Mouse (Mus musculus) heart, adult 18-20 months (tissue): ENCODE results near the gene Accsl. TPM values are rescaled to one million over a fixed set of nuclear protein-coding genes. Genes with fewer than 3 reads are reported as not detected.

Experiments used
- DNase-seq, 2 experiments: peaks; one replicate each; pipeline ENCODE4 v3.0.0; 2021 to 2022; ENCODE audit warnings: mixed read lengths in 1 of 2
- total RNA-seq, 2 experiments: library from RNA; stranded (reverse); gene quantifications; 2 replicates each; pipeline ENCODE4 v1.2.3; 2021

The Accsl gene
- total RNA-seq, 2 experiments from 2014 or later = not detected

DNA sequence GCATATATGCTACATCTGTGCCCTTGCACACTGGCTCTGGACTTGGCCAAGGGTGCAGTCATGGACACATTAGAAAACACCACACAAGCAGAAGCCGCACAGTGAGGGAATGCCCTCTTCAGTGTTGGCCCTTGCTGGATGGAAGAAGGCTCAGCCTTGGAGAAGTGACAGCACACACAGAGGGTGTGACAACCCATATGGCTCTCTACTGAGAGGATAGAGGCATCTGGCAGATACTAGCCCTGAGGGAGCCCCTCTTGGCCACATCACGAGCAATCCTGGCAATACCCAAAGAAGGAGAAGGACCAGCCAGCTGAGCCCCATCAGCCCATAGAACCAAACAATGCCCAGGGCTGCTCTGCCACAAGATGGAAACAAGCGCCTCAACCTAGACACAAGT is 5.6 kb upstream of the Accsl start:
- no peak for DNase-seq

DNA sequence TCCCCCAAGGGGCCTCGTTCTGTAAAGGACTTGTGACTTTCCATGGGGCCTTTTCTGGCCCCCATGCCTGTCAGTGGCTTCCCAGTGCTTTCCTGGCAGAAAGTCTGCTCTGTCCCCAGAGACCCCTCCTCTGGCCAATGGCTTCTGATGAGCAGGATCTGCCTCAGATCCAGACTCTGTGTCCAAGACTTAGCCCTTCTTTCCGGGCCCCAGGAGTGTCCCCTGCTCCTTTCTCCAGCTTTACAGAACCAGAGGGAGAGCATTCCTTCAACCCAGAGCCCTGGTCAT is 5.2 kb upstream of the Accsl start:
- peak; percentile 40 to 69 for DNase-seq

DNA sequence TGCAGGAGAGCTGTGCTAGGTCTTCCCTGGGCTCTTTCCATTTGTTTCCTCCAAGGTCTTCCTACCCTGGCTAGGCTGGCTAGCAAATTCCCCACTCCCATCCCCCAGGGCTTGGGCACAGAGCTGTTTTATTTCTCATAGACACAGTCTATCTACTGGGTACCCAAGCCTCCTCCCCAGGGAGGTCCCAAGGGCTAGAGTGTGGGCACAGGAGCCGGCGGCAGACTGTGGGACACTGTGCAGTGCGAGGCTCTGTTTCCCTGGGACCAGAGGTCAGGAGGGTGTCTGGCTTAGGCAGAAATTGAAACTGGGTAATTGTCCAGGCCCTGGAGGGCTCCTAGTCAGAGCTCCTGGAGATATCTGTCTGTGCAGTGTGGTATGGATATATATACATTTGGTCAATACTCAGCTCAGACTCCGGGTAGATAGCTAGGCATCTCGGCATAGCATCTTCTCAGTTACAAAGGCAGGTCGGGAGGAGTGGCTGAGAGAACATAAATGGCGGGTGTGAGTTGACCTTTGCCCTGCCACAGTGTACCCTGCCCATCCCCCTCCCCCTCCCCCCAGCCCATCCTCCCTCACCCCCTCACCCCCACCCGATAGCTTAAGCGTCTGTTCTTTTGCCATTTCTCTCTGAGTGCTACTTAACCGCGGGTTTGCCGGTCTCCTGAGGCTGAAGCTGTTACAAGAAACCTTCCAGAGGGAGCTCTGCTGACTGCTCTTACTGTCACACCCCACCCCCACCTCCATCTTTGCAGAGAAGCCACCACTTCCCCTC is 4.7 kb upstream of the Accsl start:
- DNase-seq = no peak

DNA sequence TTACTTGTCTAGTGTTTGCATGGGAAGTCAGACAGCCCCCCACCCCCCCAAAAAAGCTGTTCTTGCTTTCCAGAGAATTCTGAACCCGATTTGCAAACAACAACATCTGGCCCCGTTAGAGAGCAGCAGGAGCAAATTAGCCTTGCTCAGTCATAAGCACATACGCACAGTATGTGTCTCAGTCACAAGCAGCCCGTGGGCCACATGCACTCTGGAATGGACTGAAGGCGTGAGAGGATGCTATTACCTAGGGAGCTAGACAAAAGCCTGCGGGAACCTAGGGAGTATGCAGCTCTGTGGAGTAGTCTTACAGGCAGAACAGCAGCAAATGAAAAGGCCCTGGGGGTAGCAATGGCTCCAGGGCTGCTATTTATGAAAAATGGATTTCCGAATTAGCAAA is 3.3 kb upstream of the Accsl start:
- no peak for DNase-seq

DNA sequence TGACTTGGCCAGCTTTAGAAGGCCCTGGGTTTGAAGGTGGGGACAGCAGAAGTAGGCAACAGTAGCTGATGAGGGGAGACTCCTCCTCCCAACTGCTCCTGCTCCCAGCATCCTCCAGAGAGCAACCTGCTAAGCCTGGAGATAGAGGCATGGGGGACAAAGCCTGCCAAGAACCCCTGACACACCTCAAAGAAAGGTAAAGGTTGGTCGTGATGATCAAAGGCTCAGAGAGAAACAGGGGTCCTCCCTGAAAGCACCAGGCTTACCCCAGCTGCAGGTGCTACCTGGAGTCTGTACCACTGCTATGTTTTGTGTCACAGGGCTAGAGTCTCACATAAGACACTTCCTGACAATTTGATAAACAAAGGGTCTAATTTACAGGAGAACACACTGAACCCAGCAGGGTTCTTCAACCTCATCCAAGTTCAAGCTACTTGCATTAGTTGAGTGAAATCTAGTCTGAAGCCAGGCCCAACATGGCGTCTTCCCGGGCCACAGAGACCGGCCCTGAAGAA is 2.5 kb upstream of the Accsl start:
- DNase-seq = no peak

DNA sequence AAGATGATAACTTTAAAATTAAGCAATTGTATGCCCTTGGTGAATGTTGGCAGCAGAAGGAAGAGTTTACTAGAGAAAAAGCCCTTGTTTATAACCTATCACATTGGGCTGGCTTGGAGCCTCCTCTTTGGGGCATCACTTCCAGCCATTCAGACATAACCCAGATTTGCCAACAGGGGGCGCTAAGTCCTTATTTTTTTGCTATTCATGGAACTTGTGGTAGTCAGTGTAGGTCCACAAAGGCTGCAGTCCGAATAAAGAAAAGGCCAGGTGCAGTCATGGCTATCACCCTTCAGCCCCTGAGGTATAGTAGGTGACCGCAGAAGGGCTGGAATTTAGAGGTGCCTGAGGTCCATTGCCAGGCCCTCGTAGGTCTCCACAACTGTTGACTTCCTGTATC is 1.9 kb upstream of the Accsl start:
- peak; percentile 63 to 85 for DNase-seq

DNA sequence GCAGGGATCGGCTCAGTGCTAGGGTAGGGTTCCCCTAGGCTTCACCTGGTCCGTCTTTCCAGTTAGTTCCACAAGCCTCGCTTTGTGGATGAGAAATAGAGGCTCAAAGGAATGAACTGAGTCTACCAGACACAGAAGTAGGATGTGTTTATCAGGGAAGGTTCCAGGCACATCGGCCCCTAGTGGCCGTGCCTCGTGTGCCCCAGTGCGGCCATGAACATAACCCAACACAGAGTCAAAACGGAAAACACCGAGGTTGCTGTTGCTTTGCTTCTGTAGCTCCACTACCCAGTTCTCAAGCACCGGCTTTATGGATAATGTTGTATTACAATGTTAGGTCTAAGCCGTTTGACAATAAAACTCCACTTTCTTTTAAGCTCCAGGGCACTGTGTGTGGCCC is 391 bp downstream of the Accsl start:
- no peak for DNase-seq

DNA sequence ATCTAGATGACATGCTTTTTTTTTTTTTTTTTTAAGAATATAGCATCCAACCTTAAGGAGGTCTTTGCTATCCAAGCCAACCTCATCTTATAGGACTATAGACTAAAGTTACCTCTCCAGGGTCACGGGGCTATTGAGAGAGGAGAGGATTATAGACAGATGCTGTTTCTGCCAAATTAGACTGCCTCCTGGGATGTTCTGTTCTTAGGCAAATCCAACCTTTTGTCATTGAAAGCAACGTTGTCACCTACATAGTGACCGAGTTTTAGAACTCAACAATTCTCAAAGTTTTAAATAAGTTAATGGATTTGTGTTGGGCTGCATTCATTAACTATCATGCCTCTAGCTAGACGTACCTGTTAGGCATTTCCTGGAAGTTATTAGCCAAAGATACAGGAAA is 5.7 kb downstream of the Accsl start:
- DNase-seq = no peak

DNA sequence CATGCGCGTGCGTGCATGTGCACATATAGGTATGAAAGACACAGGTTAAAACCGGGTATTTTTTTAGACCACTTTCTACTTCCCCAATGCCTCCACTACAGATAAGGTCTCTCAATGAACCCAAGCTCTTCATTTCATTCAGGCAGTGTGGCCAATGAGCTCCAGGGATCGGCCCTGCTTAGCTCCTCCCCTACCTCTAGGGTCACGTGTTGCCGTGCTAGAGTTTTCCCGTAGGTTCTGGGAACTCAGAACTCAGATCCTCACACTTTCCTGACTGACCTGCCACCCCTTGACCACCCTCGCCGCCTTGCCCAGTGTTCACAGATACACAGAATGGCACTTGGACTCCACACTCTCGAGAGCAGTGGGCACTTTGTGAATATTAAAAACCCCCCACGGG is 10.1 kb downstream of the Accsl start:
- DNase-seq = no peak

DNA sequence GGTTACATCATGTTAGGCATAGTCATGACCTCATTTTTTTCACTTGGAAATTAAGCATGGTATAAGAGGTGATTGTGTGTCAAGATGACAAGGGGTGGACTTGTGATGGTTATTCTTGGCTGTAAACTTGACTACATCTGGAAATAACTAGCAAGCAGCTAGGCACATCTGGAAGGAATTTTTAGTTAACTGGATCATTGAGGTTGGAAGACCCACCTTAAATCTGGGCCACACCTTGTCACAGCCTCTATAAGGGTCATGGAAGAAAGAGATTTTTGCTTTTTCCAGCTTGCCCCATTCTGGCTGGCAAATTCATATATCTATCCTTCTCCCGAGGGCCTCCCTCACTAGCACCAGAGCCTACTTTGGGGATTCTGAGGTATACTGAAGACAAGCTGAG is 17.7 kb downstream of the Accsl start:
- no peak for DNase-seq

DNA sequence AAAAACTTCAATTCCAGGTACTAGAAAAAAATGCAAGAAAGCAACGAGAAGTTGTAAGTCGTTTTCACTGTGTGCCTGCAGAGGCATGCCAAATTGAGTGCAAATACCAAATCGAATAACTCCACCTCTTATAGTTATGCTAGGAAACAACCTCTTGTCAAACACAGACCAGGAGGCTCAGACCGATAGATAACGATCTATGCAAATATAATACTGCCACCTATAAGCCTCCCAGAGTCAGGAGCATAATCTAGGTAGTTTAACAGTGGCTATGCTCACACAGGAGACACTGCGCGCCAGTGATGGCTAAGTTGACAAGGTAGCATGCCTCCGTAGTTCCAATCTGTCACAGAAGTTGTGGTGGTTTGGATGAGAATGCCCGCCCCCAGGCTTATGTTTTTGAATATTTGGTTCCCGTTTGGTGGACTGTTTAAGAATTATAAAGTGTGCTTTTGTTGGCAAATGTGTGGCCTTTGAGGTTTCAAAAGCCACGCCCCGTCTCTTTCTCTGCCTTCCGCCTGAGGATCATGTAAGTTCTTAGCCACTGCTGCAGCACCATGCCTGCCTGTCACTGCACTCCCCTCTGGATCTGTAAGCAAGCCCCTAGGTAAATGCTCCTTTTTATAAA is 18.5 kb downstream of the Accsl start:
- no peak for DNase-seq

DNA sequence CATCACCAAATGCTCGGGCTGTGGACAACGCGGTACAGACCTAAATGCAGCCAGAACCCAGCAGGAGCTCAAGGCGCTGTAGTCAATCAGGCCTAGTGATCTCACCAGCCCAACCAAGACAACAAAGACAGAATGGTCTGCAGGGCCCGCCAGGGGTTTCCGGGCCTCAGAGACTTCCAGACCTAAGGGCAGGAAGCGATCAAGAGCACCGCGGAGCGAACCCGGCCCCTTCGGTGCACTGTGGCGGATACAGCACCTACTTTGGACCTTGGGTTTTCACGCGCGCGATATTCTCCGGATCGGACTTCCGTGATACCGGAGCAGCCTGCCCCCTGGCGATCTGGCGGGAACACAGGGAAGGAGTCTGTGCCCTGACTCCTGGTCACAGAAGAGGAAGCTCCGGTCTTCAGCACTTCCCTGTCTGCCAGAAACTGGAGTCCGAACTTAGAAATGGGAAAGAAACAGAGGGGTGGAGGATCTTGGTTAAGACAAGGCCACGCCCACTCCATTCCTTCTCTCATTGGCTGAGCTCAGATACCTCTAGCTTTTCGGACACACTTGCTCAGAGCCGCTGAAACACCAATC is 19.4 kb downstream of the Accsl start, which contains the start of gene Accs:
Gene Accs, minus strand, starts transcription at position 439 of the 585 bp plus-strand sequence.
- peak; percentile 88 to 90 for DNase-seq

DNA sequence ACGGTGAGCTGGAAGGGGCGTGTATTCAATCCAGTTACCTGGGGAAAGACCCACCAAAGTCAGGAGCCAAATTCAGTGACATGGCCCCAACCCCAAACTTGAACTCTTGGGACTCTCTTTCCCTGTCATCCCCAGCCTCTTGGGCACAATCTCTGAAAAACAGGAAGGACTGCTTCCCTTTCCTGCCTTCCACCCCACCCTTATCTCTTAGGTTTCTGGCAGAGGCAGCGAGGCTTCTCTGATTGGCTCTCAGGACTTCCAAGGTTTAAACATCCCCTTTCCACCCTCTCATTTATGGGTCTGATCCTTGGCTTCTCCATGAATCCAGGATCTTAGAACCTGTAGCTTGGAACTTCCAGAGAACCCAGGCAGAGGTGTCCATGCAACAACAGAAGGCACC is 27.6 kb downstream of the Accsl start:
- DNase-seq = no peak

DNA sequence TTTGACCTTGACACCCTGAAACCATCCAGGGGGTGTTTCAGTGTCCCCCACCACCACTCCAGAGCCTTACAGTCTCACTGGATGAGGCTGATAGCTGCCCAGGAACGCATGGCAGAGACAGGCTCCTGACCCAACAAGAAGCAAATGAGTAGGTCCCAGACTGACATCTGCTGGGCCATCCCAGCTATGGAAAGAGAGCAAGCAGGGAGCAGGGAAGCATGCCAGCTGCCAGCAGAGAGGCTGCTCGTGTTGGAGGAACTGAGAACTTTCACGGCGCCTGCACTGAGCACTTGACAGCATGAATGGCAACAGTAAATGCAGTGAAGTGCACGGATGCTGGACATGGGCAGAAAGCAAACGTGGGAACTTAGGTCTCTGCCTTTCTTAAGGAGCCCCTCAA is 28.8 kb downstream of the Accsl start:
- DNase-seq = peak in 1 of 2 experiments; percentile 41

DNA sequence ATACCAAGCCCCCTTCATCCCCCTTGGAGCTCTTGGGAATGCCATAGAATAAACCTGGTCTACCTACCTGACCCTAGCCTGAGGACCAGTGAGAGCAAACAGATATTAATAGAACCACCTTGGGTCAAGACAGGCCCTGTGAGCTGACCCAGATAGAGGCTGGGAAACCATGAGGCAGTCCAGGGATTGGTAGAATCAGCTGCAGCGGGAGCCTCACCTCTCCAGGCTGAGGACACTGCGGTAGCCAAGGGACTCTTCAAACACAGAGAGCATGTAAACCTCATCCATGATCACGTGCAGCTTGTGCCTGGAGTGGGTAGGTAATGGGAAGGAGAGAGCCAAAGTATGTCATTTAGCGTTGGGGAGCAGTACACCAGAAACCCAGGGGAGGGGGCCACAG is 30.0 kb downstream of the Accsl start:
- peak in 1 of 2 experiments; percentile 27 for DNase-seq

DNA sequence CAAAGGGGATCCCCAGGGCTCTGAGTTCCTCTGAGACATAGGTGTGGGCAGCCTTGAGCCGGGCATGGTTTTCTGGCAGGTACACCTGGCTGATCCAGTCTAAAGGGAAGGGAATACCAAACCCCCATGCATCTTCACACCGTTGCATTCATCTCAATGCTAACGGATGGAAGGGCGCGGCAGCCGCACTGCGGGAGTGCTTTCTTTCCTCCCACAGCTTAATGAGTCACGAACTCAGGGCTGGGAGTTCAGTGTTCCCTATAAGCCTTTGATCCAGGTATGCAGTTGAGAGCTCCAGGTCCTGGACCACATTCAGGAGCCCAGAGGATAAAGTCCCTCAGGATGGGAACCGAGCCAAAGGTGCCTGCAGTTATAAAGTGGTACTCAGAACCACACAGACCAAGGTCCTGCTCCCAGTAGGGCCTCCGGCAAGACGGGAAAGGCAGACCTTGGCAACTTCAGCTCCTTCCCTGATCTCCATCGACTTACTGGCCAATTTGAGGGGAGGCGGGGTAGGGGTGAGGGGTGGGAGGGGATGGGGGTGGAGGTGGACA is 32.6 kb downstream of the Accsl start:
- no peak for DNase-seq

DNA sequence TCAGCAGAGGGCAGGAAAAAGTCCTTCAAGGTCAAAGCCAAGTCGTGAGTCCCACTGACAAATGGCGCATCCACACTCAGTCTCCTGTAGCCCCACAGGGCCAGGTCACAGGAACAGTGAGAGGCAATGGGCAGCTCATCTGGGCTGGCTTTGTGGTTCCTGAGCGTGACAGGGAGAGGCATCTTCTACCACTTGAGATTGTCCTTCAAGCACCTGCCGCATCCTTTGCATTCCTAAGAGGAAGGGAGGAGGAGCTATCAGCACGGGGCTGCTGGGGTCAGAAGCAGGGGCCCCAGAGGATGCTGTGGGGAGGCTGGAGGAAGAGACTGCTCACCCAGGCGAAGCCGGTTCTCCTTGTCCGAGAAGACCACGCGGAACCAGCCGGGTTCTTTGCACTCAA is 33.4 kb downstream of the Accsl start:
- DNase-seq = no peak

DNA sequence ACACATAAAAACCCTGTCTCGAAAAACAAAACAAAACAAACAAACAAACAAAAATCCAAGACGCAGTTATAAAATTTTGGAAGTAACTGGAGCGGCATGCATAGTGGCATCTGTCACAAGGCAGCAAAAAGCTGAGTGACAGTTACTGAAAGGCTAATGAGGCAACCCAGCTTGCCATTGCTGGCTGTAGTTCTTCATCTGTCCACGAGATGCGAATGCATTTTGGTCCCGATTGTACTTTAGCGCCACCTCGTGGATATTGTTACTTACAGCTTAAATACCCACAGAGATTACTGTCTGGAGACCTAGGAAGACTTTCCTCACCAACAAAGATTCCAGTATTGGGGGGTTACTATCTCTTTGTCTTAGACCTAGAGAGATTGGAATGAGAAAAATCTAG is 45.4 kb downstream of the Accsl start:
- peak; percentile 80 to 87 for DNase-seq

DNA sequence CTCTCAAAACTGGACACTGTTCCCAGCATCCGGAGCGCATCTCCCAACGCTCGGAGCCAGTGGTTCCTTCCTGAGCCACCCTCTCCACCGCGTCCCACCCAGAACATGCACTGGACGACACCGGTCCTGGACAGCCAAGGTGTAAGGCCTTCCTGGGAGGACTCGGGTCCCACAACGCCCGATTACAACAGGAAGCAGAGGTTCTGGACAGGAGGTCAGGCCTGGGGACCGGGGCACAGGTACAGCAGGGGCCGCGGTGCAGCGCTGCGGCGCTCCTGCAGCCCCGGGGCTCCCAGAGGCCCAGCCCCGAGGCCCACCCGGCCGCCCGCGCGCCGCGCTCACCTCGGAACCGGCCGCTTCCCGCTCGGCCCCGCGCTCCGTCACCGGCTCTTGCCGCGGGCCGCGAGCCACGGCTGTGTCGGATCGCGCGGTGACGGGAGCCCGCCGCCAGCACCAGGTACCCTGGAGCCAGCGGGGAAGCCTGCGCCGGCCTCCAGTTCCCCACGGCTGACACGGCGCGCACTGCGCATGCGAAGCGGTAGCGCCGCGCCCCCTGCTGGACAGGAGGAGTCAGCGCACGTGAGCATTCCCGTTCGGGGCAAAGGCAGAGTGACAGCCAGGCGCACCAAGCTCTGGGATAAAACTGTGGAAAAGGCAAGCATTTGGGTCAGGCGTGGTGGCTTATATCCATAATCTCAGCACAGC is 46.8 kb downstream of the Accsl start, which contains the start of gene Ext2:
Gene Ext2, minus strand, starts transcription at position 524 of the 705 bp plus-strand sequence.
- DNase-seq = peak; percentile 91 to 96

DNA sequence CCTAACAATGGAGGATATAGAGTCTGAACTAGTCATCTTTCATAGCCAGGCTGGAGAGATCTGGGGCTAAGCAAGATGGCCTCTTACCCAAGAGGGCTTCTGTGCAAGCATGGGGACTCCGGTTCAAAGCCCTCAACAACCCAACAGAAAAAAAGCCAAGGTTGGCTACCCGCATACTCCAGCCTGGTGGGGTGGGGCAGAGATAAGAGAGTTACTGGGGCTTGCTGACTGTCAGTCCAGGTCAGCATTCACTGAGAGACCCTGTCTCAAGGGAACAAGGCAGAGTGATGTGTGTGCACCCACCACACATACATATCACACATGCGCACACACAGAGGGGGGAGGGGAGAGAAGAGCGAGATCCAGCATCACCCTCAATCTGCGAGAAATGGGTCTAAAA is 51.2 kb downstream of the Accsl start:
- DNase-seq = no peak

DNA sequence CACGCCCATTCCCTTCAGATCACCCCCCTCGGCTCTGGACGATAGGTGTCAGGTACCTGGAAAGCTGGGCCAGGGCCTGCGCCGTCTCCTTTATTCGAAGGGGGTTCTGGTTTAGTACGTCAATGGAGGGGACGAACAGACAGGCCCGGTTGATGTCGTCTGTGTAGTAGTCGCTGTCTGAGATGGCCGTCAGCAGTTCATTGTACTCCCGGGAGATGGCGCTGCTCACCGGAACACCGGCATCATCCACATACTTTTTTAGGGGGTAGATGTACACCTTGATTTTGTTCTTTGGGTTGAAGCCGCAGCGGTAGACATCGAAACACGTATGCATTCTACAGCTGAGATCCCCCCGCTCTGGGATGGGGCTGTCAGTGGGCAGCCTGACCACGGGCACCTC is 55.6 kb downstream of the Accsl start:
- no peak for DNase-seq

DNA sequence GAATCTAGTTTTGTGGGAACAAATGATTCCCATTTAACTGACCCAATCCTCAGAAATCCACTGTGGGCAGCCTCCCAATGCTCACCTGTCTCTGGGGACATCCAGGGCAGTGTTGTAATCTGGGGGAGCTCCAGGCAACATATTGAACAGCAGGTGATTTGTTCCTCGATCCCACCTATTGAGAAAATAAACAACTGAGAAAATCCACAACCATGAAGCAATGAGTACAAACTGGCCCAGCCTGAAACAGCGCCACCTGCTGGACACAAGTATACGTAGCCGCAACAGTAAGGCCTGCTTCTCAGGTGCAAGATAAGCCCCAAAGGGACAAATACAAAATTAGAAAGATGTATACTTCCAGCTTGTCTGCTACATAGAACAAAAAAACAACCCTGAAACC is 57.1 kb downstream of the Accsl start:
- peak; percentile 45 to 78 for DNase-seq

DNA sequence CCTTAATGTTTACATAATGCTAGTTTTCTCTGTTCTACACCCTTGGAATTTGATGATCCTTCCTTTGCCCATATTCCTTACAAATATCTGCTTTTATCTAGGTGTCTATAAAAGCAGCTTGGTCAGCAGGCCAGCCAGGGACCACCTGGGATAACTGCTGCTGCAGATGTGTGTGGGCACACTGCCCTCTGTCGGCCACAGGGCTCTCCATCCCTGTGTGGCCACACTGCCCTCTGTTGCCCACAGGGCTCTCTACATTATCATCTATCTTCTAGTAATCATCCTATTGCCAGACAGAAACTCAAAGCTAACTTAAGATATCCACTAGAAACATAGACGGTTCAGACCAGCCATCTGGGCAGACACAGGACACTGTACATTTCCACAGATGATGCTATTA is 59.0 kb downstream of the Accsl start:
- DNase-seq = peak; percentile 26 to 45
